Mouse (Mus musculus): ENCODE results near the gene Tmprss4. TPM values are rescaled to one million over a fixed set of nuclear protein-coding genes. Genes with fewer than 3 reads are reported as not detected.

The Tmprss4 gene
- total and polyA plus RNA-seq, 2 experiments from 2014 or later = 0.11 TPM; not detected in 1

GRCm38 (mm10) chr9:45221567-45221966, 17.7 kb upstream of the Tmprss4 start:
- H3K4me3 ChIP-seq (ENCODE audit: low read depth, low read length) = no peak overlapping the region
- no peak overlapping the region for H3K9ac ChIP-seq (replicated peaks; ENCODE audit: low read length, poor library complexity, severe bottlenecking)
- 16% methylated on average over 6 of the region's 6 CpGs for WGBS
- no peak for ATAC-seq (ENCODE audit: low FRiP score)
- H3K27ac ChIP-seq (ENCODE audit: low read depth, low read length) = no peak overlapping the region
- no peaks in the 10 kb centered on the region for H3K27me3 ChIP-seq (ENCODE audit: insufficient read depth, low read length)
- no peaks in the 10 kb centered on the region for H3K9me3 ChIP-seq (ENCODE audit: low read length)
- peak; percentile 89 for DNase-seq (ENCODE audit: low spot score)
- H3K4me2 ChIP-seq (ENCODE audit: low read depth, low read length, poor library complexity, severe bottlenecking) = no peak overlapping the region
- peak; percentile 99 for TF ChIP-seq CTCF (IDR thresholded peaks at IDR 0.05)
- H3K4me1 ChIP-seq (ENCODE audit: insufficient read depth, low read length) = no peaks in the 10 kb centered on the region
- H3K36me3 ChIP-seq (ENCODE audit: insufficient read depth, low read length) = no peaks in the 10 kb centered on the region

DNA sequence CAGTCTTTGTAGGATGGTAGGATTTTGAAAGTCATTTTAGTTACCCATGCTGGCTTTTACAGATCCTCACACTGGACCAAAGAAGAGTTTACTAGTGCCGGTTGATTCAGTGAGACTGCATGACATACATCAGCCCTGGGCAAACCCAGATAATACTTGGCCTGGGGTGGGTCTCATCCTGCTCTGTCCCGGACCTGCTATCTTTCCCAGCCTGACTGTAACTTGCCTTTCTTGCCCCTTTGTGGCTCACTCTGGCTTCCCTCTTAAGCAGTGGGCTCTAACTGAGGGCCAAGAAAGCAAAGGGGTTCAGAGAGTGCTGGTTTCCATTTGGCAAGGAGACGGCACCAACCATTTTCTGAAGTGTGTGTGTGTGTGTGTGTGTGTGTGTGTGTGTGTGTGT, 15.8 kb upstream of the Tmprss4 start:
- H3K9ac ChIP-seq (replicated peaks; ENCODE audit: low read length, poor library complexity, severe bottlenecking) = no peak overlapping the region
- no peak overlapping the region for H3K4me3 ChIP-seq (ENCODE audit: low read depth, low read length)
- H3K9me3 ChIP-seq (ENCODE audit: low read length) = no peaks in the 10 kb centered on the region
- no peaks in the 10 kb centered on the region for H3K36me3 ChIP-seq (ENCODE audit: insufficient read depth, low read length)
- no peak for TF ChIP-seq CTCF (IDR thresholded peaks at IDR 0.05)
- no peaks in the 10 kb centered on the region; the same call in 1 of the 2 replicates for H3K4me1 ChIP-seq (ENCODE audit: insufficient read depth, low read length)
- H3K4me2 ChIP-seq (ENCODE audit: low read depth, low read length, poor library complexity, severe bottlenecking) = no peak overlapping the region
- DNase-seq (ENCODE audit: low spot score) (no peak), ATAC-seq (ENCODE audit: low FRiP score) (no peak)
- no peaks in the 10 kb centered on the region for H3K27me3 ChIP-seq (ENCODE audit: insufficient read depth, low read length)
- WGBS = 95% methylated on average over 3 of the region's 3 CpGs
- H3K27ac ChIP-seq (ENCODE audit: low read depth, low read length) = no peak overlapping the region

- TF ChIP-seq CTCF (IDR thresholded peaks at IDR 0.05) = no peak
- H3K36me3 ChIP-seq (ENCODE audit: insufficient read depth, low read length) = no peaks in the 10 kb centered on the region
- no peaks in the 10 kb centered on the region; the same call in 1 of the 2 replicates for H3K4me1 ChIP-seq (ENCODE audit: insufficient read depth, low read length)
- no peaks in the 10 kb centered on the region for H3K27me3 ChIP-seq (ENCODE audit: insufficient read depth, low read length)
- H3K4me2 ChIP-seq (ENCODE audit: low read depth, low read length, poor library complexity, severe bottlenecking) = no peak overlapping the region
- no peak for ATAC-seq (ENCODE audit: low FRiP score)
- DNase-seq (ENCODE audit: low spot score) = peak; percentile 5
- no peak overlapping the region for H3K9ac ChIP-seq (replicated peaks; ENCODE audit: low read length, poor library complexity, severe bottlenecking)
- no peaks in the 10 kb centered on the region for H3K9me3 ChIP-seq (ENCODE audit: low read length)
- no peak overlapping the region for H3K27ac ChIP-seq (ENCODE audit: low read depth, low read length)
- WGBS = 48% methylated on average over 11 of the region's 11 CpGs
- no peak overlapping the region for H3K4me3 ChIP-seq (ENCODE audit: low read depth, low read length)
These were observed 11.8 kb upstream of the Tmprss4 start for GRCm38 (mm10) chr9:45215526-45216179.

DNA sequence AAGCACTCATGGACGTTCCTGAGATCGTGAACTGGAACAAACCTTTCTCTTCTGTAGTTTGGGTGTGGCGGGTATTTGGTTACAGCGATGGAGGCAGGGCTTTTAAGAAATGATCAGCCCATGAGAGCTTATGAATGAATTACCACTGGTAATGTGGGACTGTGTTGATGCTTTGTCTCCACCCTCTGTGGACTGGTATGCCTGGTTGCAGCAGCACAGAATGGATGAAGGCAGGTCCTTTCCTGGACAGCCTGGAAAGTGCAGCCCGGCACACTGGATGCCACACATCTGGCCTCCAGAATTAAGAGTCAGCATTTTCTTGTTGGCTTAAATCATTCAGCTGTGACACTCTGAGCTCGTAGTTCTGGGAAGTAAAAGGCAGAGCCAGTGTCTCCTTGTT, 8.1 kb upstream of the Tmprss4 start:
- Histone ChIP-seq H3K4me1 (ENCODE audit: insufficient read depth, low read length) (no peaks in the 10 kb centered on the region; the same call in 1 of the 2 replicates), H3K27ac (ENCODE audit: low read depth, low read length) (no peak overlapping the region), H3K9ac (replicated peaks; ENCODE audit: low read length, poor library complexity, severe bottlenecking) (no peak overlapping the region), H3K27me3 (ENCODE audit: insufficient read depth, low read length) (no peaks in the 10 kb centered on the region), H3K4me3 (ENCODE audit: low read depth, low read length) (no peak overlapping the region), H3K36me3 (ENCODE audit: insufficient read depth, low read length) (no peaks in the 10 kb centered on the region), H3K4me2 (ENCODE audit: low read depth, low read length, poor library complexity, severe bottlenecking) (no peak overlapping the region), H3K9me3 (ENCODE audit: low read length) (no peaks in the 10 kb centered on the region)
- TF ChIP-seq CTCF (IDR thresholded peaks at IDR 0.05) = no peak
- DNase-seq (ENCODE audit: low spot score) (no peak), ATAC-seq (ENCODE audit: low FRiP score) (no peak)
- 70% methylated on average over 6 of the region's 6 CpGs for WGBS

DNA sequence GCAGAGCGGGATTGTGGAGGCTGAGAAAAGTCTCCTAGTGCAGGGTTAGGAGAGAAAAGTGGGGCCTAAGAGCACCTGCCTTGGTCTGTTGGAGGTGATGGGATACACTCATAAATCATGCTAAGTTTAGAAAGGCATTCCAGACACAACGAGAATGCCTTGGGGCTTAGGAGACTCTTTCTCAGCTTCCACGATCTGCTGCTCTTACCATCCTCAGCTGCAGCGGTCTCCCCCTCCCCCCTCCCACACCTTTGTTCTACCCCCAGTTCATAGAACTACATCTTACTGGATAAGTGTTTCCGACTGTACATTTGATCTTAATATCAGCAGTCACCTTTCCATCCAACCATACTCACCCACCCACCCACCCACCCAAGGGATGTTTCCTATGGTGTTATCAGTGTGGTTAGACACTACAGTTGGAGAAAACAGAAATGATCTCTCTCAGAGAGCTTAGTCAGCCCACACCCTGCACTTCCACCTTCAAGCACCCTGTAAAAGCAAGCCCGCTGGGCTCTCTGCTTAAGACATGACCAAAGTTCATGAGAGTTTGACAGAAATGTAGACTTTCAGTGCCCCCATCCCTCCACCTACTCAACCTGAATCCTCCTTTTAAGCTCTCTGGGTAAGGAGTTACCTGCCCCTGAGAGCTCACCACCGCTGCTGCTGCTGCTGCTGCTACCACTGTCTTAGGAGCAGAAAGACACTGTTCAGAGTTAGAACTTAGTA, 3.3 kb upstream of the Tmprss4 start:
- TF ChIP-seq CTCF (IDR thresholded peaks at IDR 0.05) = no peak
- DNase-seq (ENCODE audit: low spot score) = no peak
- no peak overlapping the region for H3K4me3 ChIP-seq (ENCODE audit: low read depth, low read length)
- no peaks in the 10 kb centered on the region for H3K9me3 ChIP-seq (ENCODE audit: low read length)
- H3K27ac ChIP-seq (ENCODE audit: low read depth, low read length) = no peak overlapping the region
- H3K27me3 ChIP-seq (ENCODE audit: insufficient read depth, low read length) = no peaks in the 10 kb centered on the region
- no peak overlapping the region for H3K9ac ChIP-seq (replicated peaks; ENCODE audit: low read length, poor library complexity, severe bottlenecking)
- no peak overlapping the region for H3K4me2 ChIP-seq (ENCODE audit: low read depth, low read length, poor library complexity, severe bottlenecking)
- WGBS = 80% methylated on average over 7 of the region's 7 CpGs
- no peak for ATAC-seq (ENCODE audit: low FRiP score)
- H3K36me3 ChIP-seq (ENCODE audit: insufficient read depth, low read length) = no peaks in the 10 kb centered on the region
- H3K4me1 ChIP-seq (ENCODE audit: insufficient read depth, low read length) = no peaks in the 10 kb centered on the region

DNA sequence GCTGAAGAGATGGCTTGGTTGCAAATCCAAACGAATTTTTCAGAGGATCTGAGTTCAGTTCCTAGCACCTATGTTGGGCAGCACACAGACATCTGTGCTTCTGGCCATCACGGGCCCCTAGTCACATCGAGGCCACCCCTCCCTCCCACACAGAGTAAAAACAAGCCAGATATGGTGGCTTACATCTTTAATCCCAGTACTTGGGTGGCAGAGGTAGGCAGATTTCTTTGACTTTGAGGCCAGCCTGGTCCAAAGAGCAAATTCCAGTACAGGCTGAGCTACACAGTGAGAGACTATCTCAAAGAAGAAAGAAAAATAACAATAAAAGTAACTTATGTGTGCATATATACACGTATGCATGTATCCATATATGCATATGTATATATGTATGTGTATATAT, 2.2 kb upstream of the Tmprss4 start:
- 72% methylated on average over 4 of the region's 4 CpGs for WGBS

More for the DNA sequence above, 2.2 kb upstream of the Tmprss4 start:
- Histone ChIP-seq H3K36me3 (ENCODE audit: insufficient read depth, low read length) (no peaks in the 10 kb centered on the region), H3K27me3 (ENCODE audit: insufficient read depth, low read length) (no peaks in the 10 kb centered on the region), H3K4me2 (ENCODE audit: low read depth, low read length, poor library complexity, severe bottlenecking) (no peak overlapping the region), H3K4me3 (ENCODE audit: low read depth, low read length) (no peak overlapping the region), H3K4me1 (ENCODE audit: insufficient read depth, low read length) (no peaks in the 10 kb centered on the region), H3K9me3 (ENCODE audit: low read length) (no peaks in the 10 kb centered on the region), H3K9ac (replicated peaks; ENCODE audit: low read length, poor library complexity, severe bottlenecking) (no peak overlapping the region), H3K27ac (ENCODE audit: low read depth, low read length) (no peak overlapping the region)
- no peak for TF ChIP-seq CTCF (IDR thresholded peaks at IDR 0.05)
- ATAC-seq (ENCODE audit: low FRiP score) (no peak), DNase-seq (ENCODE audit: low spot score) (no peak)
